Mouse (Mus musculus) bone marrow macrophage, adult 2 months (primary cell): ENCODE results near the gene H3f3a. TPM values are rescaled to one million over a fixed set of nuclear protein-coding genes. Genes with fewer than 3 reads are reported as not detected.

Experiments used
- H3K27ac ChIP-seq: 2 replicates; pipeline ENCODE4 v1.5.1; 2012; ENCODE audit warnings: low read depth, low read length; ENCODE audit not compliant: insufficient read depth
- H3K4me1 ChIP-seq: 2 replicates; pipeline ENCODE4 v1.6.1; 2012; ENCODE audit warnings: low read length; ENCODE audit not compliant: control insufficient read depth, insufficient read depth
- H3K4me3 ChIP-seq: 2 replicates; pipeline ENCODE4 v1.5.1; 2012; ENCODE audit warnings: mild to moderate bottlenecking, low read length, moderate library complexity; ENCODE audit not compliant: insufficient read depth
- CTCF ChIP-seq: IDR thresholded peaks from 2 replicates; pipeline ENCODE4 v1.5.1; 2012; ENCODE audit warnings: low read depth, mild to moderate bottlenecking, low read length, moderate library complexity
- POLR2A ChIP-seq: IDR thresholded peaks from 2 replicates; pipeline ENCODE4 v1.6.1; 2012; ENCODE audit warnings: mild to moderate bottlenecking, low read depth, low read length, borderline replicate concordance
- polyA plus RNA-seq: library from polyadenylated mRNA; stranded (reverse); fragments of >200 nt; gene quantifications from 2 replicates; pipeline ENCODE4 v1.2.4, GENCODE M21; 2012; ENCODE audit not compliant: missing spikeins, insufficient read depth, insufficient read length

Gene H3f3a
- polyA plus RNA-seq, 1 experiment: 1,000 TPM

- Histone ChIP-seq H3K27ac (0 out of 2 replicates have a peak overlapping the region, but pooled peaks have one; percentile 7), H3K4me1 (peaks cover 32% of the 10 kb centered on the region), H3K4me3 (no peak overlapping the region)
- TF ChIP-seq POLR2A (no peak), CTCF (no peak)
Measured at GRCm38 (mm10) chr1:180775849-180776493, 37.8 kb downstream of the H3f3a start.

- Histone ChIP-seq H3K4me3 (no peak overlapping the region), H3K27ac (no peak overlapping the region), H3K4me1 (peaks cover 32% of the 10 kb centered on the region)
- TF ChIP-seq POLR2A (no peak), CTCF (no peak)
Measured at GRCm38 (mm10) chr1:180775317-180775716, 38.4 kb downstream of the H3f3a start.

DNA sequence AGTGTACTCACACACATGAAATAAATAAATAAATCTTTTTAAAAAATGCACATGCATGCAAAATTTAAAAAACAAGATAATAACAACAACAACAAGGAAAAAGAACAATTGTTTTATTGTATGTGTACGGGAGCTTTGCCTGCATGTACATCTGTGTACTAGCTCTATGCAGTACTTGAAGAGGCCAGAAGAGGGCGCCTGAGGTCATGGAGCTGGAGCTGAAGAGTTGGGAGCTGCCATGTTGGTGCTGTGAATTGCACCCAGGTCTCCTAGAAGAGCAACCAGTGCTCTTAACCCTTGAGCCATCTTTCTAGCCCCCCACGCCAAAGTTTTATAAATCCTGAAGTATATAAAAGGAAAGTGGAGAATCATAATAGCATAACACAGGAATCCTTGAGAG, 39.1 kb downstream of the H3f3a start:
- H3K4me3 ChIP-seq: no peak overlapping the region
- TF ChIP-seq POLR2A (no peak), CTCF (peak; percentile 52; the same call in 1 of the 2 replicates)
- no peak overlapping the region for H3K27ac ChIP-seq
- H3K4me1 ChIP-seq: peaks cover 32% of the 10 kb centered on the region

- Histone ChIP-seq H3K4me3 (no peak overlapping the region), H3K4me1 (peaks cover 38% of the 10 kb centered on the region), H3K27ac (no peak overlapping the region)
- TF ChIP-seq POLR2A (no peak), CTCF (no peak)
Measured at GRCm38 (mm10) chr1:180772291-180772690, 41.5 kb downstream of the H3f3a start.

DNA sequence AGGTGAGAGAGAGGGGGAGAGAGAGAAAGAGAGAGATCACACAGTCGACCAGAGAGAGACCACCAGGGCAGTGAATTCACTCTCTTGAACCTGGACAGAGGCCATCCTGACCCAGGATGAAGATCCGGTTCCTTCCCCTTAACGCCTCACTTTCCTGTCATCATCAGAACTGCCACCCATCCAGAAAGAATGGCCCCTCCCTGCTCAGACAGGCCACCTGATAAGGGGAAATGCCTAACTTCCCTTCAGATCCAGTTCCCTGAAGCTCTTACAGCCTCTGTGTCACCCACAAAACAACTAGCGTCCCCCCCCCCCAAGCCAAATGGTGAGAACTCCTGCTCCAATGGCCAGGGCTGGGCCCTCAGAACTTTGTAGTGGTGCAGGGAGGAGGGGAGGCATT, 42.0 kb downstream of the H3f3a start:
- no peak overlapping the region for H3K4me3 ChIP-seq
- peak overlapping the region; percentile 23; the same call in 1 of the 2 replicates for H3K27ac ChIP-seq
- TF ChIP-seq POLR2A (no peak), CTCF (no peak)
- peaks cover 43% of the 10 kb centered on the region for H3K4me1 ChIP-seq

DNA sequence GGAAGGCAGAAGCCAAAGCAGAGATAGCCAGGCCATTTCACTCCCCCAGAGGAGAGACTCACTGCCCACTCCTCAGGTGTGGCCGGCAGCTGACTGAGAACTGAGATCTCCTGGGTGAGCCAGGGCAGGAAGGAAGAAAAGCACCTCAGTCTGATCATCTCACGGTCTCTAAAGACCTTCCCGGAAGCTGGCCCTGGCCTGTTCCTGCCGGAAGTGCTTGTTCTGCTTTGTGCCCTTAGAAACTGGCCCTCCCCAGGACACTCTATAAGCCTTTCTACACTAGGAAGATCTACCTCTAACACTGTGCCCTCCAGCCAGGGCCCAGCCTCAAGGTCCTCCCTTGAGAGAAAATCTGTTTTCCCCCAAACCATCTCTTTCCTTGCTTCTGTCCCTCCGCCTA, 42.4 kb downstream of the H3f3a start:
- Histone ChIP-seq H3K4me1 (peaks cover 41% of the 10 kb centered on the region), H3K4me3 (no peak overlapping the region), H3K27ac (peak overlapping the region; percentile 23; the same call in 1 of the 2 replicates)
- TF ChIP-seq CTCF (no peak), POLR2A (no peak)

DNA sequence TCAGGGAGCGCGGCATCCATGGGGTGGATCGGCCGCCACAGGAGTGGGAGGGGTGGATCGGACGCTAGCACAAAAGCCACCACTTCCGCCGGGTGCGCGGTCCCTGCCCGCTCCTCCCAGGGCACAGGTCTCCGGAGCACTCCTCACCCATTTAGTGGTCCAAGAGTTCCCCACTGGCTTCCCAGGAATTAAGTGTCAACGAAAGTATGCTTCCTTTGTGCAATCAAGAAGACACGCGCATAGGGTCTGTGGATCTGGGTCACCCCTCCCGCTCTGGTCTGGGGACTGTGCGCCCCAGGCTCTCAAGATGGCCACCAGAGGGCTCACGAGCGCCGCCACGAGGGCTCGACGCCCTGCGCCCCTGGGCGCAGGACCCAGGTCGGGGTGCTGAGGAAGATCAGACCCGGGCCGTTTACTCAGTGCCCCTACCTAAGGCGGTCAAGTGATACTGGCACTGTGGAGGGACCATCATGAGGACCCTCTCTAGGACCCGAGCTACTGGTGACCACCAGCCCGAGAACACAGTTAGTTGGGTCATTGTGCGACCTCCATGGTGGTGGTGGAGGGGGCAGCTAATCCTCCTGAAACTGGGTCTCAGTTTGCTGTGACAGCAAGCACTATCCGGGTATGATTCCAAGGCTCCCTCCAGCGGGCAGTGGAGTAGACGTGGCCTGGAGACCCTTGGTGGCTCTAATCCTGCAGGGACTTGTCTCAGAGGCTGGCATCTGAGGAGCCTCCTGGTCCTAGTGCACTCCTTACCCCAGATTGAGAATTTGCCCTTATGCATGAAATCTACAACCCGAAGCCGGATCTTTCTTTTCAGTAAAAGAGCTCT, 45.2 kb downstream of the H3f3a start:
- peak overlapping the region; percentile 39; the same call in 1 of the 2 replicates for H3K27ac ChIP-seq
- H3K4me1 ChIP-seq: peaks cover 30% of the 10 kb centered on the region
- no peak for TF ChIP-seq POLR2A
- peak; percentile 69 for TF ChIP-seq CTCF

DNA sequence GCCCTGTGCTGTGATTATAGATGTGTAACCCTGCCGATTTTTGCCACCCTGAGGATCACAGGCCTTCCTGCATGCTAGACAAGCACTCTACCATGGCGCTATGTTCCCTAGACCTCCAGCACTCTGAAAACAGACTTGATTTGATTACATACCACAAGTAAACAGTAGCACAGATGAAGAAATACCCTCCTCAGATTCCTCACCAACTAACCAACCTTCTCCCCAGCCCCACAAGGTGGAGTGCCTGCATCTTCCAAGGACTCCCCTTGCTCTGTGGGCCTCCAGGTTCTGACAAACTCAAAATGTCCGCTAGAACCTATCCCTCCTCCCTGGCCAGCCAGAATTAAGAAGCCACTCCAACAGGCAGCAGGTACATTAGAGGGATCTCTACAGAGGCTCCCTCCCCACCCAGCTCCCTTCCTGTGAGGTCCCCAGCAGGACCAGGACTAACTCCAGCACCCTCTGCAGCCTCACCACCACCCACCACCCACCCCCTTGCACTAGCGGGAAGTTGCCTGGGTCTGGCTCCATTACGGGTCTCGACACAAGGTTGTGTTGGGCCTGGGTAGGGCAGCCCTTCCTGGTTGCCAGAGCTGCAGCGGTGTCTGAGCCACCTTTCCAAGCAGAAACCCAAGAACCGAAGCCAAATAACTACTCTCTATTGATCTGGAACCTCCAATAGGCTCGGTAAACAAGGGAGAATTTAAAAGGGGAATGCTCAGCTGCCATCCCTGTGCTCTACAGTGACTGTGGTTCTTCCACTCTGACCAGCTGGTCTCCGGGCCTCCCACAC, 46.0 kb downstream of the H3f3a start:
- TF ChIP-seq CTCF: no peak
- TF ChIP-seq POLR2A: no peak
- H3K27ac ChIP-seq: peak overlapping the region; percentile 48
- peak overlapping the region; percentile 68 for H3K4me3 ChIP-seq
- H3K4me1 ChIP-seq: peaks cover 36% of the 10 kb centered on the region

More for the DNA sequence above, 45.2 kb downstream of the H3f3a start:
- H3K4me3 ChIP-seq: peak overlapping the region; percentile 68

- TF ChIP-seq CTCF: no peak
- TF ChIP-seq POLR2A: no peak
- H3K4me1 ChIP-seq: peaks cover 33% of the 10 kb centered on the region
- H3K4me3 ChIP-seq: 0 out of 2 replicates have a peak overlapping the region, but pooled peaks have one; percentile 0
- peak overlapping the region; percentile 48 for H3K27ac ChIP-seq
Measured at GRCm38 (mm10) chr1:180766557-180766956, 47.2 kb downstream of the H3f3a start.

GRCm38 (mm10) chr1:180765393-180765792, 48.4 kb downstream of the H3f3a start:
- Histone ChIP-seq H3K4me1 (peaks cover 27% of the 10 kb centered on the region), H3K4me3 (no peak overlapping the region), H3K27ac (no peak overlapping the region)
- TF ChIP-seq CTCF (no peak), POLR2A (no peak)
